ENCODE assay signal across 16 mouse cellular contexts in the genomic region with DNA sequence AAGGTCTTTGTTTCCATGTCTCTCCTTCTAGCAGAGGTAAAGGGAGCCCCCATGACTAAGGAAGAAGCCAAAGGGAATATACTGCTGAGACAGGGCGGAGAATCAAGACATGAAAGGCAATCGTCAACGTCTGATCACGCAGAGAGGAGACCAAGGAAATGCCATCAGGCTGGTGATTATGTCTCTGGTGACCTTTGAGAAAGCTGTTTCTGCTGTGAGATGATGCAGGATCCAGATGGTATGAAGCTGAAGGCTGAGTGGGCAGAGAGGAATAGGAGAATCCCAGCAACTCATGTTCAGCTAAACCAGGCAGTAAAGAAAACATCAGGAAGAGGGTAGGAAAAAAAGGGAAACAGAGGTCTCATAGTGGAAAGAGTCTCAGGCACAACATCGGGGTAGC. TPM values are rescaled to one million over a fixed set of nuclear protein-coding genes. Genes with fewer than 3 reads are reported as not detected.
A peak's percentile ranks its signal among the peaks of the same experiment; 100 is the strongest.
DNase-seq lines count a peak whose midpoint lies in the region.
"Had no signal": no experiment of that assay in that cellular context is flagged by ENCODE, and none has a peak within 500 bp of the region (broad histone marks: within the 10 kb centered on the region; RNA-seq: fewer than 3 reads in every experiment).

No protein-coding gene starts in this region.

- DNase-seq in frontal cortex, adult 2 months (ENCODE audit: extremely low spot score in 1 of 2, low spot score in 1 of 2) = peak; percentile 41 to 62
- no peak for DNase-seq in frontal cortex, postnatal 25 days (ENCODE audit: low spot score in 2 of 2)
- peak; percentile 33 to 55 for DNase-seq in layer of hippocampus, adult 18-20 months (ENCODE audit: low spot score in 2 of 2)
- no peak for DNase-seq in layer of hippocampus, postnatal 10 days (ENCODE audit: low spot score in 2 of 2)
- DNase-seq in right cerebral cortex, adult 18-20 months = peak; percentile 34
- no peak for DNase-seq in right cerebral cortex, postnatal 10 days (ENCODE audit: low spot score in 2 of 2)
- DNase-seq in layer of hippocampus, adult 9-11 months = peak; percentile 47
- DNase-seq in liver = no peak
- DNase-seq: adrenal gland, postnatal 10 days; cerebellum, adult 9-10 months; gastrocnemius, postnatal 14 days; heart, postnatal 36 days had no signal

RNA-seq across cellular contexts. Expression of gene B3gat1, which starts 38.4 kb away (rescaled TPM):
- 192 and 233 TPM in 2 replicates for polyA plus RNA-seq in frontal cortex, adult 2 months (2012; rRNA removed)
- 100 to 1,000 TPM; 234 to 262 TPM for total RNA-seq in layer of hippocampus, adult 18-20 months (2021)
- total RNA-seq in layer of hippocampus, postnatal 10 days (2021) = 100 to 1,000 TPM; 256 to 266 TPM
- total RNA-seq: heart, postnatal 36 days; MEL had no signal
- polyA plus RNA-seq: C2C12; gonadal fat pad, adult 2 months; heart, embryonic 16.5 days had no signal

Comparison
In these comparisons a context has a peak if more than half of its experiments do, and no peak if none do; other contexts are left out.
1. DNase-seq: peak in frontal cortex, adult 2 months (2 of 2), layer of hippocampus, adult 18-20 months (2 of 2), right cerebral cortex, adult 18-20 months (single experiment) and layer of hippocampus, adult 9-11 months (single experiment); none in frontal cortex, postnatal 25 days (0 of 2), layer of hippocampus, postnatal 10 days (0 of 2), right cerebral cortex, postnatal 10 days (0 of 2) and liver (single experiment).